Mouse (Mus musculus) layer of hippocampus, postnatal 25 days (tissue): ENCODE measurements around the gene Dnaaf1. TPM values are rescaled to one million over a fixed set of nuclear protein-coding genes. Genes with fewer than 3 reads are reported as not detected.

Source experiments
- DNase-seq, 2 experiments: peaks; one replicate each; pipeline ENCODE4 v3.0.0; 2022; ENCODE audit warnings: mixed read lengths in 2 of 2, low spot score in 1 of 2; ENCODE audit errors: extremely low spot score in 1 of 2
- total RNA-seq, 2 experiments: library from RNA; stranded (reverse); gene quantifications; 2 replicates each; pipeline ENCODE4 v1.2.3; 2021

Dnaaf1 gene
- total RNA-seq, 2 experiments from 2014 or later = 0.12 to 0.22 TPM

DNA sequence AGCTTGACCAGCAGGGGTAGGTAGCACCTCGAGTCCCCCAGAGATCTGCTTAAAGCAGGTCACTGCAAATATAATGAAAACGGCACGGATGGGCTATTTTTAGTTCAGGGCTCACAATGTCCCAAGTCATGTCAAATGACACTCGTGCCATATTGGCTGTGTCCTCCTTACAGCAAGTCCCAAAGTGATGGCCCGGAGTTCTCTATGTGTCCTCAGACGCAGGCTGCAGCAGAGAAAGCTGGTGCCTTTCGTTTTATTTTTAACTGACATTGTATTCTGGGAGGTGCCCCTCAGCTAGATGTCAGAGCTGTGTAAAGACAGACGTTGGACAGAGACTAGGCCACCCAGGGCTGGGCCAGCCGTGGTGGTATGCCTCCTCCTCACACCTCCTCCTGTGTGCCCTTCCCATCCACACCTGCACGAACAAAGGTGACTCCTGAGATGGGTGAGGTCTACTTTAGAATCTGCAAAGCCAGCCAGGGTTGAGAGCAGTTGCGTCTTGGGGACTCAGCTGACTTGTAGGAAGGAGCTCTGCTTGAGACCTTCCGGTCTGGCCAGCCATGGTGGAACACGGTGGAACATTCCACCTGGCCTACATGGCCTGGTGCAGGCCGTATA, 45.9 kb downstream of the Dnaaf1 start:
- DNase-seq = no peak

GRCm38 (mm10) chr8:119622555-119622954, 47.5 kb downstream of the Dnaaf1 start:
- no peak for DNase-seq

DNA sequence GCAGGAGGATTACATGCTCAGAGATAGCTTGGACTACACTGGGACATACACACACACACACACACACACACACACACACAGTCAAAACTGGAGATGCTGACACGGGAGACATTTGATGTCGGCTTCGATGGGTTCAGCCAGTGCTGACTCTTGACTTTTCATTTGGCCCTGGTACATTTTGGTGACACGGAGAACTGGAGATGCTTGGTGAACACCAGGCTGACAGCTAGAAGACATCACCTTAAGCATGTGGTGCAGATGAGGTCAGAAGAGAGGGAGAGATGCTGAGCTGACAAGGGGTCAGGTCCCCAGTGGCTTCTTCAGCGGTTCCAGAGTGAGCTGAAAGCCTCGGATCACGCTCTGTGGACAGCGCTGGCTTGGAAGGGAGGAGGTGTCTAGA, 48.0 kb downstream of the Dnaaf1 start:
- DNase-seq = no peak

GRCm38 (mm10) chr8:119623744-119624143, 48.7 kb downstream of the Dnaaf1 start:
- DNase-seq = no peak

GRCm38 (mm10) chr8:119624916-119625315, 49.9 kb downstream of the Dnaaf1 start:
- DNase-seq = no peak

- DNase-seq = no peak
Measured at GRCm38 (mm10) chr8:119625788-119626187, 50.8 kb downstream of the Dnaaf1 start.

- no peak for DNase-seq
Measured at GRCm38 (mm10) chr8:119627199-119627598, 52.2 kb downstream of the Dnaaf1 start.

- DNase-seq = no peak
Measured at GRCm38 (mm10) chr8:119627613-119628359, 52.8 kb downstream of the Dnaaf1 start.

GRCm38 (mm10) chr8:119630841-119631240, 55.8 kb downstream of the Dnaaf1 start:
- DNase-seq = no peak

DNA sequence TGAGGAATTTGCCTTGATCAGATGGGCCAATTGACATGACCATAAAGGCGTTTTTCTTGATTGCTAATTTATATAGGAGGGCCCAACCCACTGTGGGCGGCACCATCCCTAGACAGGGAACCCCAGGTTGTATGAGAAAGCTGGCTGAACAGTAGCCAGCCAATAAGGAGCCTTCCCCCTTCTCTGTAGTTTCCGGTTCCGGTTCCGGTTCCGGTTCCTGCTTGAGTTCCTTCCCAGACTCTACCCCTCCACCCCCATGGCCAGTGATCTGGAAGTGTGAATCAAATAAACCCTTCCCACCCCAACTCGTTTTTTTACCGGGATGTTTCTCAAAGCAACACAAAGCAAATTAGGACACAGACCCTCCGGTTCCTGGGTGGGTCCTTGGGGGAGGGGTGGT, 57.2 kb downstream of the Dnaaf1 start:
- no peak for DNase-seq

- no peak for DNase-seq
Measured at GRCm38 (mm10) chr8:119632909-119633308, 57.9 kb downstream of the Dnaaf1 start.

- no peak for DNase-seq
Measured at GRCm38 (mm10) chr8:119634616-119635336, 59.7 kb downstream of the Dnaaf1 start.

GRCm38 (mm10) chr8:119635378-119635777, 60.3 kb downstream of the Dnaaf1 start, which contains the start of gene Kcng4:
Kcng4 (minus strand) TSS chr8:119635680.
- DNase-seq = no peak

GRCm38 (mm10) chr8:119635958-119636357, 60.9 kb downstream of the Dnaaf1 start:
- no peak for DNase-seq

DNA sequence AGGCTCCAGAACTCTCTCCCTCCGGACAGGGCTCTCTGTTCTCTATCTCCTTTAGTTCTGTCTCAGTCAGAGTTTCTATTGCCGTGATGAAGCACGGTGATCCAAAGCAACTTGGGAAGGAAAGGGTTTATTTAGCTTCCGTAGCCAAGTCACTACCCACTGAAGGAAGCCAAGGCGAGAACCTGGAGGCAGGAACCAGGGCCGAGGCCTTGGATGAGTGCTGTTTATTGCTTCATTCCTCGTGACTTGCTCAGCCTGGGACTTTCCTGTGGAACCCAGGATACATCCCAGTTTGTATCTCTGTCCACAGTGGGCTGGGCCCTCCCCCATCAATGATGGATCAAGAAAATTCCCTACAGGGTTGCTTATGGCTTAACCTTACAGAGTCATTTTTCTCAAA, 61.7 kb downstream of the Dnaaf1 start:
- DNase-seq = no peak

- no peak for DNase-seq
Measured at GRCm38 (mm10) chr8:119637381-119637780, 62.3 kb downstream of the Dnaaf1 start.

GRCm38 (mm10) chr8:119638261-119638660, 63.2 kb downstream of the Dnaaf1 start:
- no peak for DNase-seq

GRCm38 (mm10) chr8:119639798-119640197, 64.8 kb downstream of the Dnaaf1 start:
- no peak for DNase-seq

DNA sequence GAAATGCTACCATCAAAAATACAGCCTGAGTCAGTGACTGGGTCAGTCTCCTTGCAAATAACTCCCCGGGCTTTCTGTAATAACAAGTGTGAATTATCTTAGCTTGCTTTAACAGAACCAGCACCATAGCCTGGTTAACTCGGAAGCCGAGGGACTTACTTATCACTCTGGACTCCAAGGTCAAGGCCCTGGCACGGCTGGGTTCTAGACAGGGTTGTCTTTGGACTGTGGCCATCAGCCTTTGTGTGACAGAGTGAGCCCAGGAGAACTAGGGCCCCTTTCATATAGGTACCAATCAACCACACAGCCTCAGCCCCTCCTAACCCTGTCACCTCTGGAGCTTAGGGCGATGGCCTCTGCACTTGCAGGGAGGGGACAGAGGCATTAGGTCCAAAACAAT, 66.0 kb downstream of the Dnaaf1 start:
- no peak for DNase-seq

- DNase-seq = no peak
Measured at GRCm38 (mm10) chr8:119642960-119643359, 67.9 kb downstream of the Dnaaf1 start.

GRCm38 (mm10) chr8:119644429-119644960, 69.5 kb downstream of the Dnaaf1 start:
- DNase-seq = no peak
